Mouse (Mus musculus) B cell, adult 2 months (primary cell): ENCODE data around the gene Olfr1199.

Experiments
- DNase-seq, 2 experiments: peaks; one replicate each; pipeline ENCODE4 v3.0.0; 2022

Gene Olfr1199

DNA sequence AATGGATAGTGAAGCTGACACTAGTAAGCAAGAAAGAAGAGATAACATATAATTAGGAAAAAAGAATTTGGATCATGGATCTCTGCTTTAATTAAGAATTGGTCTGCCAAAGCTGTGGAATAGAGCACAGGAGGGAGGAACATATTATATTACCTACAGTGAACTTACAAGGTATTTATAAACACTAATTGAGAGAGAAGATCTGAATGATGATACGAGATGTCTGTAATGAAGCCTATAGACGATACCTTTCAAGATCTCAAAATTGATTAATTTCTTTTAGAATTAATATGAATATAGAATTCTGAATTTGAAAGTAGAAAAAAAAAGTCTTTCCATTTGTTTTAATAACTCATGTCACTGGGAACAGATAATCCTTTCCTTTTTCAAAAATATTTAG lies at the start of gene Olfr1199:
Gene Olfr1199 (minus strand): TSS at position 101 of the 400 bp plus-strand sequence.
- no peak for DNase-seq

DNA sequence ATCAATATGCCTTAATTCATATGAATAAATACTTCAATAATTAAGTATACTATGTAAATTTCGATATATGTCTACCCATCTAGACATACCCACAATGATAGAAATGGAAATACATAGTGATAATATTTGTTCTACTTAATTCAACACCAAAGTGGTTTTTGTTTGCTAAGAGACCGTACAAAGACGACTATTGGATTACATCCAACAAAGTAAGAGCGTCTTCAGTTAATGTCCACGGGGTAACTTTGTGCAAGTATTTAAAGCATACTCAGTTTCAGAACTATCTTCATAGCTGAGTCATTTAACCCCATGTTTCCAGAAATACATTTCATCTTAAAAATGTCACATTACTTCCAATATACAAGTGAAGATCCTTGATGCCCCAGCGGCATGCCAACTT lies 32.5 kb upstream of the Olfr1199 start, which contains the start of gene Olfr1201:
Gene Olfr1201 (plus strand): TSS at position 301 of the 400 bp plus-strand sequence.
- DNase-seq, result no peak

DNA sequence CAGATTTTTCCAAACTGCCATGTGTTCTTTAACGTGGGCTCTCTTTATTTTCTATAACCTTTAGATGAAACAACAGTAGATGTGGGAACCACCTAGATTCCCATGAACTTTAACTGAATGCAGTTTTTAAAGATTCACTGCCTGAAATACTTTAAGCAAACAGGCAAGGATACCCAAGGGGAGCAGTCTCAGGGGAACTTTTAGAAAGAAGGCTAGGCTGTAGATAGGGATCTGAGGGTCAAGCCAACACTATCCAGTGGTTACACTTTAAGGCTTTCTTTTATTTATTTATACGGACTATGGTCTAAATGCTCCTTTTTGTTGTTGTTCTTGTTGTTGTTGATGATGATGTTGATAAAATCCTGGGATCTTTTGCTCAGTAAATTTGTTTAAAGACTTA lies 10.1 kb upstream of the Olfr1199 start, which contains the start of gene Olfr1200:
Gene Olfr1200 (minus strand): TSS at position 101 of the 400 bp plus-strand sequence.
- no peak for DNase-seq

DNA sequence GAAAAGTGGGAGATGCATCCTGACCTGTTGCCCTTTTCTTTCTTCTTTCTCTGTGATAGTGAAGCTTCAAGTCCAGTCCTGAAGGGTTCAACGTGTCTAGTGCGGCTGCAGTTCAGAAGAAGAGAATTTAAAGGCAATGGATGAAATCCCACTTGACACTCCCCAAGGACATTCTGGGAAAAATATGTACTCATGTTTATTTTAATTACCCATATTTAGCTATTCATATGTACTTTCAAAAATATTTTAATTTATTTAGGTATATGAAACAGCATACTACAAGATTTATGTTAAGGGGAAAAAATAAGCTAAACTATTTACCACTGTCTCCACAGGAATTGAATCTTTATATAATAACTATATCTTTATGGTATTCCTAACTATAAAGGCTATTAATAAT lies 9.0 kb downstream of the Olfr1199 start, which contains the start of gene Olfr1198:
Gene Olfr1198 (minus strand): TSS at position 101 of the 400 bp plus-strand sequence.
- DNase-seq, result no peak

DNA sequence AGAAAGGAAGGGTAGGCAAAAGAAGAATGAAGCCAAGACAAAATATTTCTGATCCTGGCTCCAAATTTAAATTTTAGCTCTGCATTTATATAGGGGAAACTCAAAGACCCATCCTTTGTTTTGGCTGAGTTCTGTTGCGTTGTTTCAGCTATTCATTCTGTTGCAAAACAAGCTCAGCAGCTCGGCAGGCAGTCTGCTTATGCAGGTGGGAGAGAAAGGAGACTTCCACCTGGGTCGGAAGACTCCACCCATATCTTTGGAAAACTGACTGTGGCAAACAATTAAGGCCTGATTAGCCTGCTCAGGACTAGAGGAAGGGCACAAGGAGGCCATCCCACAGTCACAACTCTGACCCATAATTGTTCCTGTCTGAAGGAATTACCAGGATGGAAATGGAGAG lies 16.9 kb downstream of the Olfr1199 start:
- no peak for DNase-seq

DNA sequence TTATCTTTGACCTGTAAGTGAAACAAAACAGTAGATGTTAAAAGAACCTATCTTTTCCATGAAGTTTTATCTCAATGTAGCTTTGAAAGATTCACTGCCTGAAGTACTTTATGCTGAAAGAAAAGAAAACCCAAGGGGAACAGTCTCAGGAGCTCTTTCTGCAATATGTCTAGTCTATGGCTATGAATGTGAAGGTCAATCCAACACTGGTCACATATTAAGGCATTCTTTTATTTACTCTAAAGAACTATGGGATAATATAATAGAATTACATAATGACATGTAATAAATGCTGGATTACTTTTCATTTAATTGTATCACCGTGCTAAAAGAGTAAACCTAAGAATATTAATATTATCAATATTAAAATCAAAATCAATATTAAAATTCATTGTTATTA lies 28.0 kb downstream of the Olfr1199 start, which contains the start of gene Olfr1197:
Gene Olfr1197 (minus strand): TSS at position 101 of the 400 bp plus-strand sequence.
- DNase-seq, result no peak

DNA sequence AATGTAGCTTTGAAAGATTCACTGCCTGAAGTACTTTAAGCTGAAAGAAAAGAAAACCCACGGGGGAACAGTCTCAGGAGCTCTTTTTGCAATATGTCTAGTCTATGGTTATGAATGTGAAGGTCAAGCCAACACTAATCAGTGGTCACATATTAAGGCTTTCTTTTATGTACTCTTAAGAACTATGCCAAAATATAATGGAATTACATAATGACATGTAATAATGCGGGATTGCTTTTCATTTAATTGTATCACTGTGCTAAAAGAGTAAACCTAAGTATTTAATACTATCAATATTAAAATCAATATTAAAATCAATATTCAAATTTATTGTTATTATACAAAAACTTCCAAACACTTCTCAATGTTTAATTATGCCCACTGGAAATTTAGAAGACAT lies 55.8 kb downstream of the Olfr1199 start, which contains the start of gene Olfr1196:
Gene Olfr1196 (minus strand): TSS at position 101 of the 400 bp plus-strand sequence.
- no peak for DNase-seq
